Mouse (Mus musculus): ENCODE results near the gene Akap11. TPM values are rescaled to one million over a fixed set of nuclear protein-coding genes. Genes with fewer than 3 reads are reported as not detected.
A peak's percentile ranks its signal among the peaks of the same experiment; 100 is the strongest.

The Akap11 gene
- polyA plus RNA-seq, 1 experiment from 2014 or later, result 20.0 TPM

- Histone ChIP-seq H3K4me2 (no peak overlapping the region), H3K27me3 (no peaks in the 10 kb centered on the region)
These were observed 12.2 kb upstream of the Akap11 start for GRCm38 (mm10) chr14:78548807-78549206.

GRCm38 (mm10) chr14:78541319-78541718, 4.7 kb upstream of the Akap11 start:
- H3K27ac ChIP-seq, result no peak overlapping the region
- H3K36me3 ChIP-seq, result no peaks in the 10 kb centered on the region
- H3K27me3 ChIP-seq, result no peaks in the 10 kb centered on the region
- peaks cover 18% of the 10 kb centered on the region for H3K4me1 ChIP-seq
- H3K4me2 ChIP-seq, result no peak overlapping the region
- no peaks in the 10 kb centered on the region for H3K9me3 ChIP-seq (replicated peaks)
- ATAC-seq (replicated peaks; ENCODE audit: low FRiP score), result no peak
- H3K9ac ChIP-seq, result no peak overlapping the region
- WGBS, result 78% methylated on average over 3 of the region's 3 CpGs
- no peak overlapping the region for H3K4me3 ChIP-seq (replicated peaks)

More at GRCm38 (mm10) chr14:78548807-78549206, 12.2 kb upstream of the Akap11 start:
- no peaks in the 10 kb centered on the region for H3K9me3 ChIP-seq (replicated peaks)
- no peak overlapping the region for H3K4me3 ChIP-seq (replicated peaks)
- 0 out of 2 replicates have a peak, but pooled peaks cover 3% of the 10 kb centered on the region for H3K4me1 ChIP-seq
- no peak overlapping the region for H3K27ac ChIP-seq
- ATAC-seq (replicated peaks; ENCODE audit: low FRiP score), result no peak
- no peaks in the 10 kb centered on the region for H3K36me3 ChIP-seq
- no peak overlapping the region for H3K9ac ChIP-seq
- WGBS, result 65% methylated on average over 6 of the region's 6 CpGs

DNA sequence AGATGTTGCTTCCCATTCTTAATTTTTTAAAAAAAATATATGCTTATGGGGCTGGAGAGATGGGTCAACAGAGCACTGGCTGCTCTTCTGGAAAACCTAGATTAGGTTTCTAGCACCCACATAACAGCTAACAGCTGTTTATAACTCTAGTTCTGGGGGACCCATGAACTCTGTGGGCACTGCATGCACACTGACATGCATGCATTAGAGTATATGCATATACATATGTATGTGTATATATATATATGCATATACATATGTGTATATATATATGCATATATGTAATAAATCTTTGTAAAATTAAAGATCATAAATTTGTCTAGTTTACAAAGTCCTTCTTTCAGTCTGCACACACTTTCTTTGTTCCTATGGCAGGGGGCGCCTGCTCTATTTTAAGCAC, 3.2 kb upstream of the Akap11 start:
- Histone ChIP-seq H3K4me3 (replicated peaks) (no peak overlapping the region), H3K36me3 (no peaks in the 10 kb centered on the region), H3K4me2 (no peak overlapping the region), H3K4me1 (peaks cover 25% of the 10 kb centered on the region), H3K27me3 (no peaks in the 10 kb centered on the region), H3K9me3 (replicated peaks) (no peaks in the 10 kb centered on the region), H3K9ac (no peak overlapping the region), H3K27ac (no peak overlapping the region)
- no peak for ATAC-seq (replicated peaks; ENCODE audit: low FRiP score)
- WGBS, result 91% methylated on average over 1 of the region's 1 CpGs

- WGBS, result 23% methylated on average over 5 of the region's 5 CpGs
- Histone ChIP-seq H3K36me3 (no peaks in the 10 kb centered on the region), H3K4me1 (peaks cover 25% of the 10 kb centered on the region), H3K27ac (peak overlapping the region; percentile 93), H3K27me3 (no peaks in the 10 kb centered on the region), H3K9me3 (replicated peaks) (no peaks in the 10 kb centered on the region), H3K9ac (no peak overlapping the region), H3K4me2 (no peak overlapping the region), H3K4me3 (replicated peaks) (no peak overlapping the region)
- no peak for ATAC-seq (replicated peaks; ENCODE audit: low FRiP score)
These were observed 2.1 kb upstream of the Akap11 start for GRCm38 (mm10) chr14:78538572-78539320.

- Histone ChIP-seq H3K4me3 (replicated peaks) (peak overlapping the region; percentile 95; the same call in 1 of the 2 replicates), H3K9ac (no peak overlapping the region), H3K36me3 (no peaks in the 10 kb centered on the region), H3K4me2 (peak overlapping the region; percentile 75), H3K27ac (peak overlapping the region; percentile 93), H3K4me1 (peaks cover 25% of the 10 kb centered on the region), H3K27me3 (no peaks in the 10 kb centered on the region), H3K9me3 (replicated peaks) (no peaks in the 10 kb centered on the region)
- WGBS, result 38% methylated on average over 6 of the region's 6 CpGs
- ATAC-seq (replicated peaks; ENCODE audit: low FRiP score), result no peak
These were observed 943 bp upstream of the Akap11 start for GRCm38 (mm10) chr14:78537551-78537950.

- no peak for ATAC-seq (replicated peaks; ENCODE audit: low FRiP score)
- Histone ChIP-seq H3K4me3 (replicated peaks) (peak overlapping the region; percentile 95), H3K9ac (peak overlapping the region; percentile 93), H3K27me3 (no peaks in the 10 kb centered on the region), H3K36me3 (no peaks in the 10 kb centered on the region), H3K4me1 (peaks cover 28% of the 10 kb centered on the region), H3K9me3 (replicated peaks) (no peaks in the 10 kb centered on the region), H3K27ac (no peak overlapping the region), H3K4me2 (peak overlapping the region; percentile 75)
- WGBS, result 32% methylated on average over 2 of the region's 2 CpGs
These were observed 1.2 kb downstream of the Akap11 start for GRCm38 (mm10) chr14:78535366-78535765.

DNA sequence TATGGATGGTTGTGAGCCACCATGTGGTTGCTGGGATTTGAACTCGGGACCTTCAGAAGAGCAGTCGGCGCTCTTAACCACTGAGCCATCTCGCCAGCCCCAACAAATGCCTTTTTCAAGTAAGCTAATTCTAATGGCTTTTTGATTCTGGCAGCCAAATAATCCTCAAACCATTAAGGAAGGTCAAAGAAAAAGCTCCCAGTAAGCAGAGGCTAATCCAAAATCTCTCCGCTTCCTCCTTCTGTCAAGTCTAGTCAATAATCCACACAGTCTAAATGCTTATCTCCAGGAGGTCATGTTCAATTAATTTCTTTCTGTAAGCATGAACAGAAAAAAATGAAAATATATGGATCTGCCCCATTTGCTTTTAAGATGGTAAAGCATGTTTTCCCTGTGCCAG, 2.0 kb downstream of the Akap11 start:
- Histone ChIP-seq H3K4me1 (peaks cover 35% of the 10 kb centered on the region), H3K9ac (no peak overlapping the region), H3K4me3 (replicated peaks) (no peak overlapping the region), H3K9me3 (replicated peaks) (no peaks in the 10 kb centered on the region), H3K27ac (no peak overlapping the region), H3K36me3 (no peaks in the 10 kb centered on the region), H3K27me3 (no peaks in the 10 kb centered on the region), H3K4me2 (0 out of 2 replicates have a peak overlapping the region, but pooled peaks have one; percentile 75)
- 96% methylated on average over 5 of the region's 5 CpGs for WGBS
- no peak for ATAC-seq (replicated peaks; ENCODE audit: low FRiP score)

DNA sequence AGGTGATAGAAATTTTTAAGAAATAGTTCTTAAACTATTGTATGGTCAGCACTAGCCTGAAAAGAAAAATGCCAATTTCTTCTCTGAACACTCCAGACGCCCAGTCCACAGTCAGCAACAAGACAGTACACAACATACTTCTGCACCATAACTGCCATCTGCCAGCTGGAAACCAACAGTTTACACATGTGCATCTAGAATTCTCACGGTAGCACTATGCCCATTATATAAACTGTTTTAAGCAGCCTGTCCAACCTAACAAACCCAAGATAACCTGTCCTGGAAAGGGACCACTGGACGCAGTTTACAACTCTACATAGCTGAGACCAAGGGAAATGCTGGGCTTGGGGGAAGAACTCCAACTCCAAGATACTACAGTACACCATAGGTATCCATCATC, 2.9 kb downstream of the Akap11 start:
- Histone ChIP-seq H3K9ac (no peak overlapping the region), H3K27me3 (no peaks in the 10 kb centered on the region), H3K4me1 (peaks cover 44% of the 10 kb centered on the region), H3K4me2 (no peak overlapping the region), H3K36me3 (no peaks in the 10 kb centered on the region), H3K9me3 (replicated peaks) (no peaks in the 10 kb centered on the region), H3K4me3 (replicated peaks) (no peak overlapping the region), H3K27ac (no peak overlapping the region)
- 84% methylated on average over 3 of the region's 3 CpGs for WGBS
- ATAC-seq (replicated peaks; ENCODE audit: low FRiP score), result no peak

DNA sequence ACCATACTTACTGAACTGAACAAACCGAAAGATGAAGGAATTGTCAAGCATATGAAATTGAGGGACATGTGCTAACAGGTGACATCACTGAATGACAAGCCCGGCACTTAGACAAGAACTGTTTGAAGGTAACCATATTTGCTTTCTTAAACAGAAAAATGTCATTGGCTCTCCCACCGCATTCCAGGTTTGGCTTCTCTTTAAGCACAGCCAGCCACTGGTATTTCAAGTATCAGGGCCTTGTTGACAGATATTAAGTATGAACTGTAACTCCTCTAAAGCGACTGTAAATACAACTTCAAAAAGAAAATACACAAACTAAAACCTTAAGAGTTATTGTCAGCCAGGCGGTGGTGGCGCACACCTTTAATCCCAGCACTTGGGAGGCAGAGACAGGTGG, 4.3 kb downstream of the Akap11 start:
- no peak overlapping the region for H3K27ac ChIP-seq
- H3K36me3 ChIP-seq, result no peaks in the 10 kb centered on the region
- no peak for ATAC-seq (replicated peaks; ENCODE audit: low FRiP score)

GRCm38 (mm10) chr14:78530256-78530655, 6.4 kb downstream of the Akap11 start:
- Histone ChIP-seq H3K36me3 (no peaks in the 10 kb centered on the region), H3K4me2 (no peak overlapping the region), H3K9me3 (replicated peaks) (no peaks in the 10 kb centered on the region), H3K9ac (no peak overlapping the region), H3K27ac (no peak overlapping the region), H3K27me3 (no peaks in the 10 kb centered on the region), H3K4me1 (peaks cover 52% of the 10 kb centered on the region), H3K4me3 (replicated peaks) (no peak overlapping the region)
- 35% methylated on average over 3 of the region's 3 CpGs for WGBS
- no peak for ATAC-seq (replicated peaks; ENCODE audit: low FRiP score)

More for the DNA sequence above, 4.3 kb downstream of the Akap11 start:
- Histone ChIP-seq H3K27me3 (no peaks in the 10 kb centered on the region), H3K9me3 (replicated peaks) (no peaks in the 10 kb centered on the region), H3K9ac (no peak overlapping the region), H3K4me3 (replicated peaks) (no peak overlapping the region), H3K4me2 (no peak overlapping the region), H3K4me1 (peaks cover 42% of the 10 kb centered on the region)
- 87% methylated on average over 6 of the region's 6 CpGs for WGBS

DNA sequence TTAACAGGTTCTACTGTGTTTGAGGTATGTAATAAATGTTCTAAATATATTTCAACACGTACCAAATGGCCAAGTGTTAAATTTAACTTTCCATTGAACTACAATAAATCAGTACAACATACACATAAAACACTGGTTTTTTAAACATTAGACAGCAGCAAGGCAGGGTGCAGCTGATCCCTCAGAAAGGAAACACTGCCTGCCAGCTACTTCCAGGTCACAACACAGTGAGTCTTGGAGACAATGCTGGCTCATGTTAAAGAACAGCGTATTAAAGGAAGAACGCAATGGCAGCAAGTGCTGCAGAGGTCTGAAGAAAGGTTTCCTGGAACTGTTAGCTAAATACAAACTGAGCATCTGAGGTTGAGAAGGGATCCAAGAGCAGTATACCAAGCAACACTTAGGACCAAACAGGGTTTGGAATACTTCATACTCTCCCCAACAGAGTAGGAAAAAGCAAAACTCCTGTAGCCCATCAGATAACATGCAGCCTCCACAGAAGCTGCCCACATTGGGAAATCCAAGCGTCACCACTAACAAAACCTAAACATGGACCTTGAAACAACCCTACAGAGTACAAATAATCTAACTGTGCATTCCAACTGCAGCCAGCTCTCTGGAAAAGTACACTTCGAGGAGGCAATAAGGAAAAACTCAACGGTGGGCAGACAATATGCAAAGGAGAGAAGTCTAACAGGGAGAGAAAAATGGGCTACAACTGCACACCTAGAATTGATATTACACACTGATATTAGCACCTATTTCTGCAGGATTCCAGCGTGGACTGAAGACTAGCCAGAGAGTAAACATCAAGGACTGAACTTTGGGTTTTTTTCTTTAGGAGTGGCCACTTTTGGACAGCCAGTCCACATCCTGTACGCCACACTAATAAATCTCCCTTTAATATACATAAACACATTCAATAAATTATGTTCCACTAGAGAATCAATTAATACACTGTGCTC, 7.9 kb downstream of the Akap11 start:
- Histone ChIP-seq H3K27ac (peak overlapping the region; percentile 67), H3K9me3 (replicated peaks) (no peaks in the 10 kb centered on the region), H3K36me3 (no peaks in the 10 kb centered on the region), H3K9ac (no peak overlapping the region), H3K4me2 (no peak overlapping the region), H3K4me3 (replicated peaks) (no peak overlapping the region), H3K4me1 (peaks cover 54% of the 10 kb centered on the region), H3K27me3 (no peaks in the 10 kb centered on the region)
- WGBS, result 47% methylated on average over 8 of the region's 8 CpGs
- no peak for ATAC-seq (replicated peaks; ENCODE audit: low FRiP score)

- H3K27ac ChIP-seq, result peak overlapping the region; percentile 68; the same call in 1 of the 2 replicates
- no peak overlapping the region for H3K4me3 ChIP-seq (replicated peaks)
- peaks cover 54% of the 10 kb centered on the region for H3K4me1 ChIP-seq
- H3K27me3 ChIP-seq, result no peaks in the 10 kb centered on the region
- ATAC-seq (replicated peaks; ENCODE audit: low FRiP score), result no peak
- no peaks in the 10 kb centered on the region for H3K9me3 ChIP-seq (replicated peaks)
- H3K36me3 ChIP-seq, result 0 out of 2 replicates have a peak, but pooled peaks cover under 1% of the 10 kb centered on the region
- 37% methylated on average over 6 of the region's 6 CpGs for WGBS
- H3K4me2 ChIP-seq, result 0 out of 2 replicates have a peak overlapping the region, but pooled peaks have one; percentile 25
- H3K9ac ChIP-seq, result no peak overlapping the region
These were observed 9.7 kb downstream of the Akap11 start for GRCm38 (mm10) chr14:78526907-78527306.

All from kidney, embryonic 15.5 days (tissue).